In genomic region chr4:106847591-106848289, GRCm38 (mm10) we compare ENCODE assay signal across 7 mouse cellular contexts. TPM values are rescaled to one million over a fixed set of nuclear protein-coding genes. Genes with fewer than 3 reads are reported as not detected.
DNase-seq lines count a peak whose midpoint lies in the region; ATAC-seq and TF ChIP-seq lines count a peak whose summit lies in the region.

No protein-coding gene starts in this region.

- ATAC-seq in stomach, embryonic 14.5 days (ENCODE audit: insufficient number of reproducible peaks, insufficient read depth, low FRiP score, low read depth), result peak; percentile 91

- no peaks in the 10 kb centered on the region for H3K9me3 ChIP-seq in stomach, embryonic 14.5 days (ENCODE audit: control insufficient read depth, low read depth, low read length)

- WGBS in lung, adult 2 months, result 19% methylated on average over 9 of the region's 9 CpGs
- WGBS in stomach, embryonic 14.5 days, result 5% methylated on average over 9 of the region's 9 CpGs

- TF ChIP-seq POLR2A in brain, embryonic 14.5 days (IDR thresholded peaks at IDR 0.05; ENCODE audit: borderline replicate concordance, extremely low read depth, insufficient read depth, insufficient read length, poor library complexity, severe bottlenecking), result no peak
- 0 out of 2 replicates have a peak, but pooled peaks have one; percentile 31 for TF ChIP-seq POLR2A in lung, adult 2 months (IDR thresholded peaks at IDR 0.05; ENCODE audit: borderline replicate concordance, extremely low read depth, low read depth, low read length)

- peak; percentile 92 for DNase-seq in ES-CJ7 (ENCODE audit: low read depth, low spot score)
- DNase-seq in brain, embryonic 14.5 days (ENCODE audit: low read depth), result peak; percentile 77
- peak; percentile 68 to 73 for DNase-seq in gastrocnemius, postnatal 36 days
- DNase-seq in kidney, adult 11 months, result peak; percentile 59
- DNase-seq in lung, adult 2 months, result no peak
- DNase-seq in right cerebral cortex, adult 18-20 months, result no peak

- H3K4me1 ChIP-seq in lung, adult 2 months (ENCODE audit: control insufficient read depth, insufficient read depth, low read length), result peaks cover 17% of the 10 kb centered on the region
- peaks cover 28% of the 10 kb centered on the region for H3K4me1 ChIP-seq in stomach, embryonic 14.5 days (ENCODE audit: control insufficient read depth, insufficient read depth, low read length)

- peak overlapping the region; percentile 91 for H3K27ac ChIP-seq in stomach, embryonic 14.5 days (ENCODE audit: low read length)

- TF ChIP-seq CTCF in brain, embryonic 14.5 days (IDR thresholded peaks at IDR 0.05; ENCODE audit: borderline replicate concordance, extremely low read depth, insufficient read depth, insufficient read length), result no peak
- TF ChIP-seq CTCF in lung, adult 2 months (IDR thresholded peaks at IDR 0.05; ENCODE audit: insufficient read depth, low read length), result no peak

- H3K36me3 ChIP-seq in stomach, embryonic 14.5 days (ENCODE audit: control insufficient read depth, insufficient read depth, low read length), result no peaks in the 10 kb centered on the region

- no peak overlapping the region for H3K9ac ChIP-seq in stomach, embryonic 14.5 days (replicated peaks; ENCODE audit: low read depth, low read length)

- H3K4me3 ChIP-seq in lung, adult 2 months (replicated peaks; ENCODE audit: extremely low read depth, low read depth, low read length), result no peak overlapping the region
- H3K4me3 ChIP-seq in stomach, embryonic 14.5 days (ENCODE audit: low read depth, low read length), result no peak overlapping the region

- H3K27me3 ChIP-seq in stomach, embryonic 14.5 days (ENCODE audit: control insufficient read depth, insufficient read depth, low read length), result no peaks in the 10 kb centered on the region

- intact Hi-C loops in gastrocnemius, postnatal 36 days (cut with DNase I), result no loop called here

- H3K4me2 ChIP-seq in stomach, embryonic 14.5 days (replicated peaks; ENCODE audit: low read depth, low read length), result peak overlapping the region; percentile 31

RNA-seq across cellular contexts. Expression of gene Acot11, which starts 42.9 kb away (rescaled TPM):
- polyA plus RNA-seq in brain, embryonic 14.5 days (2012; rRNA removed), result 1.4 and 2.0 TPM in 2 replicates
- total RNA-seq in gastrocnemius, postnatal 36 days (2021), result 1 to 10 TPM; 7.9 to 9.5 TPM
- 9.8 and 18.6 TPM in 2 replicates for polyA plus RNA-seq in lung, adult 2 months (2012; rRNA removed)
- polyA plus RNA-seq in stomach, embryonic 14.5 days (2014; fragmentation: Nextera tagmentation; extraction: Ambion mirVana), result 3.7 and 3.9 TPM in 2 replicates

Comparison
In these comparisons a context has a peak if more than half of its experiments do, and no peak if none do; other contexts are left out.
1. DNase-seq: peak in ES-CJ7 (single experiment), brain, embryonic 14.5 days (single experiment), gastrocnemius, postnatal 36 days (2 of 2) and kidney, adult 11 months (single experiment); none in lung, adult 2 months (single experiment) and right cerebral cortex, adult 18-20 months (single experiment).